Mouse (Mus musculus) MEL (cell line): ENCODE data around the gene Plekha7. TPM values are rescaled to one million over a fixed set of nuclear protein-coding genes. Genes with fewer than 3 reads are reported as not detected.
A peak's percentile ranks its signal among the peaks of the same experiment; 100 is the strongest.

ENCODE experiments used
- DNase-seq: peaks from one replicate; pipeline ENCODE4 v3.0.0; 2011; ENCODE audit warnings: low read depth, low spot score
- H3K27ac ChIP-seq: 2 replicates; pipeline ENCODE4 v1.5.1; 2012; ENCODE audit warnings: low read depth, mild to moderate bottlenecking, control low read depth, low read length, moderate library complexity; ENCODE audit not compliant: control insufficient read depth
- H3K27me3 ChIP-seq, 2 experiments: fragments of 150-350 bp in 1 of 2; sonication (generic) in 1 of 2; 2 replicates each; pipeline ENCODE4 v1.6.1; 2012; ENCODE audit warnings: low read length in 2 of 2, mild to moderate bottlenecking in 2 of 2, improper control_type of control experiment in 1 of 2, moderate library complexity in 1 of 2; ENCODE audit not compliant: insufficient read depth in 2 of 2, control insufficient read depth in 1 of 2
- H3K36me3 ChIP-seq, 2 experiments: 2 replicates each; pipeline ENCODE4 v1.6.1; 2012 to 2014; ENCODE audit warnings: low read length in 2 of 2, improper control_type of control experiment in 1 of 2, inconsistent platforms in 1 of 2, mild to moderate bottlenecking in 1 of 2; ENCODE audit not compliant: insufficient read depth in 2 of 2, control insufficient read depth in 1 of 2
- H3K4me1 ChIP-seq, 2 experiments: fragments of 150-350 bp in 1 of 2; sonication (generic) in 1 of 2; 2 replicates each; pipeline ENCODE4 v1.6.1; 2012; ENCODE audit warnings: low read length in 2 of 2, improper control_type of control experiment in 1 of 2, mild to moderate bottlenecking in 1 of 2; ENCODE audit not compliant: insufficient read depth in 2 of 2, control insufficient read depth in 1 of 2
- H3K4me3 ChIP-seq, 2 experiments: fragments of 150-350 bp in 1 of 2; sonication (generic) in 1 of 2; 2 replicates each; pipeline ENCODE4 v1.5.1; 2012; ENCODE audit warnings: low read depth in 2 of 2, low read length in 2 of 2, mild to moderate bottlenecking in 2 of 2, moderate library complexity in 2 of 2, control low read depth in 1 of 2, improper control_type of control experiment in 1 of 2; ENCODE audit not compliant: control insufficient read depth in 1 of 2, insufficient read depth in 1 of 2
- H3K79me2 ChIP-seq: 2 replicates; pipeline ENCODE4 v1.6.1; 2012; ENCODE audit warnings: mild to moderate bottlenecking, low read length, moderate library complexity; ENCODE audit not compliant: control insufficient read depth, poor library complexity, insufficient read depth
- H3K9ac ChIP-seq: 2 replicates; pipeline ENCODE4 v1.6.1; 2012; ENCODE audit warnings: low read depth, mild to moderate bottlenecking, control low read depth, low read length, moderate library complexity; ENCODE audit not compliant: control insufficient read depth, poor library complexity, severe bottlenecking
- H3K9me3 ChIP-seq: fragments of 150-350 bp; sonication (generic); replicated peaks from 2 replicates; pipeline ENCODE4 v1.6.1; 2012; ENCODE audit warnings: mild to moderate bottlenecking, low read length, improper control_type of control experiment, moderate library complexity; ENCODE audit not compliant: insufficient read depth
- BHLHE40 ChIP-seq: IDR thresholded peaks from 2 replicates; pipeline ENCODE4 v1.6.1; 2012; ENCODE audit warnings: low read depth, mild to moderate bottlenecking, inconsistent platforms, low read length, improper control_type of control experiment, borderline replicate concordance
- CHD1 ChIP-seq: IDR thresholded peaks from 2 replicates; pipeline ENCODE4 v1.6.1; 2012; ENCODE audit warnings: low read depth, mild to moderate bottlenecking, inconsistent platforms, low read length, improper control_type of control experiment
- CHD2 ChIP-seq: IDR thresholded peaks from 2 replicates; pipeline ENCODE4 v1.6.1; 2011; ENCODE audit warnings: low read length, improper control_type of control experiment
- EP300 ChIP-seq, 2 experiments: IDR thresholded peaks; 2 replicates each; pipeline ENCODE4 v1.6.1; 2011; ENCODE audit warnings: improper control_type of control experiment in 2 of 2, low read length in 2 of 2, low read depth in 1 of 2, mild to moderate bottlenecking in 1 of 2
- ETS1 ChIP-seq: IDR thresholded peaks from 2 replicates; pipeline ENCODE4 v1.6.1; 2012; ENCODE audit warnings: low read depth, mild to moderate bottlenecking, inconsistent platforms, low read length, improper control_type of control experiment, moderate library complexity
- GABPA ChIP-seq: IDR thresholded peaks from 2 replicates; pipeline ENCODE4 v1.6.1; 2012; ENCODE audit warnings: low read depth, mild to moderate bottlenecking, inconsistent platforms, low read length, improper control_type of control experiment, moderate library complexity
- GATA1 ChIP-seq: IDR thresholded peaks from 2 replicates; pipeline ENCODE4 v1.6.1; 2011; ENCODE audit warnings: low read depth, low read length, improper control_type of control experiment
- HCFC1 ChIP-seq: IDR thresholded peaks from 2 replicates; pipeline ENCODE4 v1.6.1; 2012; ENCODE audit warnings: low read depth, mild to moderate bottlenecking, inconsistent platforms, low read length, improper control_type of control experiment, moderate library complexity
- JUND ChIP-seq: IDR thresholded peaks from 2 replicates; pipeline ENCODE4 v1.6.1; 2011; ENCODE audit warnings: low read depth, mild to moderate bottlenecking, improper control_type of control experiment, low read length
- MAFK ChIP-seq: IDR thresholded peaks from 2 replicates; pipeline ENCODE4 v1.6.1; 2011; ENCODE audit warnings: low read depth, mild to moderate bottlenecking, low read length, improper control_type of control experiment, borderline replicate concordance
- MXI1 ChIP-seq: IDR thresholded peaks from 2 replicates; pipeline ENCODE4 v1.6.1; 2011; ENCODE audit warnings: mild to moderate bottlenecking, low read depth, low read length, improper control_type of control experiment
- MYC ChIP-seq: IDR thresholded peaks from 2 replicates; pipeline ENCODE4 v1.6.1; 2011; ENCODE audit warnings: low read depth, mild to moderate bottlenecking, low read length, improper control_type of control experiment, moderate library complexity
- NELFE ChIP-seq: IDR thresholded peaks from 2 replicates; pipeline ENCODE4 v1.6.1; 2011; ENCODE audit warnings: low read depth, low read length, improper control_type of control experiment
- POLR2AphosphoS2 ChIP-seq: IDR thresholded peaks from 2 replicates; pipeline ENCODE4 v1.6.1; 2011; ENCODE audit warnings: low read length, improper control_type of control experiment
- POLR2AphosphoS5 ChIP-seq: IDR thresholded peaks from 2 replicates; pipeline ENCODE4 v1.6.1; 2012; ENCODE audit warnings: low read depth, borderline replicate concordance, mild to moderate bottlenecking, inconsistent platforms, low read length, moderate library complexity, mixed read lengths
- RAD21 ChIP-seq: IDR thresholded peaks from 2 replicates; pipeline ENCODE4 v1.6.1; 2011; ENCODE audit warnings: mild to moderate bottlenecking, low read depth, low read length, improper control_type of control experiment
- RCOR1 ChIP-seq: IDR thresholded peaks from 2 replicates; pipeline ENCODE4 v1.6.1; 2012; ENCODE audit warnings: low read depth, mild to moderate bottlenecking, inconsistent platforms, low read length, improper control_type of control experiment
- SIN3A ChIP-seq: IDR thresholded peaks from 2 replicates; pipeline ENCODE4 v1.6.1; 2012; ENCODE audit warnings: low read length, improper control_type of control experiment, inconsistent platforms
- SMC3 ChIP-seq: IDR thresholded peaks from 2 replicates; pipeline ENCODE4 v1.6.1; 2011; ENCODE audit warnings: low read depth, low read length, improper control_type of control experiment
- TBP ChIP-seq: IDR thresholded peaks from 2 replicates; pipeline ENCODE4 v1.8.0; 2011; ENCODE audit warnings: low read depth, low read length, improper control_type of control experiment
- TCF12 ChIP-seq: IDR thresholded peaks from 2 replicates; pipeline ENCODE4 v1.6.1; 2014; ENCODE audit warnings: low read depth, mild to moderate bottlenecking, inconsistent platforms, low read length, improper control_type of control experiment, moderate library complexity
- USF1 ChIP-seq: IDR thresholded peaks from 2 replicates; pipeline ENCODE4 v1.6.1; 2014; ENCODE audit warnings: low read depth, mild to moderate bottlenecking, inconsistent platforms, low read length, improper control_type of control experiment, moderate library complexity
- ZKSCAN1 ChIP-seq: IDR thresholded peaks from 2 replicates; pipeline ENCODE4 v1.6.1; 2012; ENCODE audit warnings: low read depth, mild to moderate bottlenecking, inconsistent platforms, low read length, improper control_type of control experiment, moderate library complexity
- ZMIZ1 ChIP-seq: IDR thresholded peaks from 2 replicates; pipeline ENCODE4 v1.6.1; 2012; ENCODE audit warnings: low read depth, mild to moderate bottlenecking, inconsistent platforms, low read length, improper control_type of control experiment, moderate library complexity
- ZNF384 ChIP-seq: IDR thresholded peaks from 2 replicates; pipeline ENCODE4 v1.6.1; 2012; ENCODE audit warnings: low read depth, mild to moderate bottlenecking, inconsistent platforms, low read length, improper control_type of control experiment
- polyA plus RNA-seq, 2 experiments: library from polyadenylated mRNA; stranded (reverse) in 1 of 2; unstranded in 1 of 2; fragments of >175 nt in 1 of 2; fragments of >200 nt in 1 of 2; gene quantifications; 2 replicates each; pipeline versions ENCODE4 v1.2.1 to v1.2.4; 2012; ENCODE audit warnings: low replicate concordance in 2 of 2, low read depth in 1 of 2; ENCODE audit not compliant: insufficient read length in 2 of 2, insufficient read depth in 1 of 2, missing spikeins in 1 of 2
- total RNA-seq: library from RNA; depleted of rRNA; stranded (reverse); fragments of 300-350 nt; gene quantifications from 2 replicates; pipeline ENCODE4 v1.2.3, GENCODE M21; 2012

The Plekha7 gene
- total and polyA plus RNA-seq, 3 experiments = 4.4 to 14.5 TPM; not detected in 1

- TF ChIP-seq GATA1 (peak; percentile 51), MAFK (no peak), MXI1 (peak; percentile 36), RCOR1 (no peak), SIN3A (no peak), USF1 (no peak), ZMIZ1 (no peak), CHD2 (no peak), NELFE (no peak), TCF12 (no peak)
Observed at GRCm38 (mm10) chr7:116131390-116131789, 176.8 kb downstream of the Plekha7 start (continued).

- Histone ChIP-seq H3K9ac (no peak overlapping the region), H3K27me3 (no peaks in the 10 kb centered on the region), H3K27ac (no peak overlapping the region), H3K36me3 (peaks cover 0 to 7% of the 10 kb centered on the region in 2 experiments; a peak in 2 of 4 replicates), H3K9me3 (no peaks in the 10 kb centered on the region), H3K4me1 (peaks cover 4 to 6% of the 10 kb centered on the region in 2 experiments; a peak in 2 of 4 replicates), H3K4me3 (no peak overlapping the region), H3K79me2 (no peaks in the 10 kb centered on the region)
- no peak for TF ChIP-seq POLR2AphosphoS2
- no peak for TF ChIP-seq MYC
- TF ChIP-seq HCFC1 = no peak
- no peak for TF ChIP-seq GABPA
- DNase-seq = no peak
Observed at GRCm38 (mm10) chr7:116129374-116129773, 178.8 kb downstream of the Plekha7 start.

GRCm38 (mm10) chr7:116128286-116128685 lies 179.9 kb downstream of the Plekha7 start:
- Histone ChIP-seq H3K36me3 (peaks cover 0 to 7% of the 10 kb centered on the region in 2 experiments; a peak in 2 of 4 replicates), H3K79me2 (no peaks in the 10 kb centered on the region), H3K9ac (no peak overlapping the region), H3K27me3 (no peaks in the 10 kb centered on the region), H3K4me1 (peaks cover 4 to 6% of the 10 kb centered on the region in 2 experiments; a peak in 2 of 4 replicates), H3K27ac (no peak overlapping the region), H3K9me3 (no peaks in the 10 kb centered on the region), H3K4me3 (no peak overlapping the region)
- TF ChIP-seq ZNF384 (no peak), POLR2AphosphoS5 (no peak), USF1 (no peak), ZKSCAN1 (no peak), RAD21 (no peak), TBP (no peak), GATA1 (no peak), BHLHE40 (no peak), EP300 (IDR thresholded peaks at IDR 0.05; ENCODE audit: low read depth in 1 of 2, low read length in 2 of 2) (no peak), JUND (no peak), CHD1 (no peak), SMC3 (no peak), ETS1 (no peak)
- no peak for DNase-seq
